Mouse (Mus musculus): Measurements from ENCODE around the gene Aloxe3. TPM values are rescaled to one million over a fixed set of nuclear protein-coding genes. Genes with fewer than 3 reads are reported as not detected.

Aloxe3 gene
- polyA plus RNA-seq, 1 experiment, result 0.01 TPM

GRCm38 (mm10) chr11:69197743-69198142 is 72.0 kb downstream of the Aloxe3 start, which contains the start of gene Alox8:
Gene Alox8, minus strand, starts transcription at chr11:69197843.
- Histone ChIP-seq H3K27me3 (ENCODE audit: control insufficient read depth) (peaks cover 46% of the 10 kb centered on the region), H3K36me3 (ENCODE audit: control insufficient read depth) (no peaks in the 10 kb centered on the region), H3K4me1 (ENCODE audit: control insufficient read depth) (no peaks in the 10 kb centered on the region), H3K4me3 (replicated peaks) (no peak within 1 kb of the TSS), H3K9me3 (ENCODE audit: control insufficient read depth, low read length) (no peaks in the 10 kb centered on the region)
- TF ChIP-seq TAL1 (IDR thresholded peaks at IDR 0.05; ENCODE audit: low read length), result no peak
- TF ChIP-seq GATA1 (IDR thresholded peaks at IDR 0.05; ENCODE audit: low read length), result no peak

Other genes starting within 250 kb of the Aloxe3 start
- gene Rnf222, start 237.3 kb upstream of the Aloxe3 start, polyA plus RNA-seq (2012), result 0.01 TPM in 1 of 2 replicates, not detected in the other
- 7.0 and 11.1 TPM in 2 replicates for gene Rpl26, start 224.3 kb upstream of the Aloxe3 start, polyA plus RNA-seq (2012)
- gene Odf4, start 198.8 kb upstream of the Aloxe3 start, polyA plus RNA-seq (2012), result not detected in 2 replicates
- not detected in 2 replicates for gene Arhgef15, start 168.4 kb upstream of the Aloxe3 start, polyA plus RNA-seq (2012)
- not detected in 2 replicates for gene Slc25a35, start 157.8 kb upstream of the Aloxe3 start, polyA plus RNA-seq (2012)
- gene Rangrf, start 150.7 kb upstream of the Aloxe3 start, polyA plus RNA-seq (2012), result 0.13 and 0.15 TPM in 2 replicates
- 0.78 and 0.81 TPM in 2 replicates for gene Pfas, start 117.4 kb upstream of the Aloxe3 start, polyA plus RNA-seq (2012)
- gene Ctc1, start 110.0 kb upstream of the Aloxe3 start, polyA plus RNA-seq (2012), result 13.5 and 27.1 TPM in 2 replicates
- gene Aurkb, start 80.2 kb upstream of the Aloxe3 start, polyA plus RNA-seq (2012), result 20.3 and 26.6 TPM in 2 replicates
- 2.0 and 2.4 TPM in 2 replicates for gene Borcs6, start 66.2 kb upstream of the Aloxe3 start, polyA plus RNA-seq (2012)
- gene Tmem107, start 55.1 kb upstream of the Aloxe3 start, polyA plus RNA-seq (2012), result 10.0 and 12.3 TPM in 2 replicates
- gene Vamp2, start 37.4 kb upstream of the Aloxe3 start, polyA plus RNA-seq (2012), result 7.9 and 9.1 TPM in 2 replicates
- 1.4 and 1.5 TPM in 2 replicates for gene Per1, start 30.7 kb upstream of the Aloxe3 start, polyA plus RNA-seq (2012)
- gene Hes7, start 5.5 kb upstream of the Aloxe3 start, polyA plus RNA-seq (2012), result 0.05 TPM in 1 of 2 replicates, not detected in the other
- gene 9130213A22Rik, start 3.3 kb upstream of the Aloxe3 start, polyA plus RNA-seq (2012), result not detected in 2 replicates
- gene Alox12b, start 31.1 kb downstream of the Aloxe3 start, polyA plus RNA-seq (2012), result not detected in 2 replicates
- gene Alox8, start 71.9 kb downstream of the Aloxe3 start, polyA plus RNA-seq (2012), result not detected in 2 replicates
- gene Gucy2e, start 111.1 kb downstream of the Aloxe3 start, polyA plus RNA-seq (2012), result not detected in 2 replicates
- gene Cntrob, start 197.9 kb downstream of the Aloxe3 start, polyA plus RNA-seq (2012), result 3.4 and 4.9 TPM in 2 replicates
- gene Trappc1, start 198.1 kb downstream of the Aloxe3 start, polyA plus RNA-seq (2012), result 1.5 and 1.9 TPM in 2 replicates
- not detected in 2 replicates for gene Kcnab3, start 200.4 kb downstream of the Aloxe3 start, polyA plus RNA-seq (2012)
- 0.06 TPM in 1 of 2 replicates, not detected in the other for gene Rnf227, start 214.6 kb downstream of the Aloxe3 start, polyA plus RNA-seq (2012)
- gene Chd3, start 243.5 kb downstream of the Aloxe3 start, polyA plus RNA-seq (2012), result 1.1 and 1.8 TPM in 2 replicates

Data from erythroblast, embryonic 14.5 days (primary cell).